Mouse (Mus musculus) macrophage (primary cell): ENCODE measurements around the gene Fam76a. TPM values are rescaled to one million over a fixed set of nuclear protein-coding genes. Genes with fewer than 3 reads are reported as not detected.

Experiments
- H3K27ac ChIP-seq: fragments of 350-480 bp; formaldehyde crosslinking; 2 replicates; pipeline ENCODE4 v1.9.0; 2021
- H3K36me3 ChIP-seq: fragments of 350-480 bp; formaldehyde crosslinking; 2 replicates; pipeline ENCODE4 v1.9.0; 2021; ENCODE audit errors: inconsistent target
- H3K4me3 ChIP-seq: fragments of 350-480 bp; formaldehyde crosslinking; 2 replicates; pipeline ENCODE4 v1.9.0; 2021; ENCODE audit errors: inconsistent target
- H3K79me2 ChIP-seq: fragments of 350-480 bp; formaldehyde crosslinking; 2 replicates; pipeline ENCODE4 v1.9.0; 2021; ENCODE audit errors: inconsistent target
- WGBS: methylation state at CpG from one replicate; pipeline ENCODE4 v1.1.7; 2026; ENCODE audit warnings: inconsistent platforms; ENCODE audit not compliant: missing documents; 5-methylcytosine and 5-hydroxymethylcytosine counted together
- polyA plus RNA-seq: library from polyadenylated mRNA; stranded (reverse); fragments of 250-400 nt; gene quantifications from 3 replicates; pipeline ENCODE4 v1.2.4, GENCODE M21; 2018; ENCODE audit warnings: inconsistent platforms
- total RNA-seq, 78 experiments: library from RNA; depleted of rRNA; stranded (reverse); fragments of 250-400 nt; gene quantifications; 1 replicate in 9 of 78; 2 replicates in 24 of 78; 3 replicates in 43 of 78; 4 replicates in 2 of 78; pipeline ENCODE4 v1.2.4; 2018; ENCODE audit warnings: inconsistent platforms in 56 of 78

Gene Fam76a
- total RNA-seq (2018; cell fraction: chromatin; rRNA removed) = 10 to 100 TPM; 11.8 to 30.4 (median 22.7) TPM
- 10 to 100 TPM; 32.4 to 54.6 (median 38.8) TPM for total RNA-seq (2018; cell fraction: cytosol; rRNA removed)
- total RNA-seq (2018; cell fraction: nucleus; rRNA removed) = 10 to 100 TPM; 19.3 to 44.5 (median 33.7) TPM
- 29.8 to 49.7 TPM (median 31.3 TPM) in 3 replicates for polyA plus RNA-seq

GRCm38 (mm10) chr4:132922558-132923008, at the start of gene Fam76a:
TSS of gene Fam76a (minus strand) at chr4:132922558.
- Histone ChIP-seq H3K36me3 (peaks cover 4% of the 10 kb centered on the region; the same call in 1 of the 2 replicates), H3K79me2 (peaks cover 33% of the 10 kb centered on the region), H3K27ac (peak within 1 kb of the TSS; percentile 40), H3K4me3 (peak within 1 kb of the TSS; percentile 76)
- WGBS = under 1% methylated on average over 53 of the region's 53 CpGs

GRCm38 (mm10) chr4:132972101-132972500, 49.7 kb upstream of the Fam76a start:
- H3K36me3 ChIP-seq = no peaks in the 10 kb centered on the region
- WGBS = 35% methylated on average over 3 of the region's 3 CpGs
- H3K79me2 ChIP-seq = no peaks in the 10 kb centered on the region
- H3K4me3 ChIP-seq = no peak overlapping the region
- 0 out of 2 replicates have a peak overlapping the region, but pooled peaks have one; percentile 4 for H3K27ac ChIP-seq

- WGBS = 37% methylated on average over 6 of the region's 6 CpGs
- Histone ChIP-seq H3K36me3 (no peaks in the 10 kb centered on the region), H3K27ac (peak overlapping the region; percentile 34), H3K79me2 (no peaks in the 10 kb centered on the region), H3K4me3 (no peak overlapping the region)
Measured at GRCm38 (mm10) chr4:132971601-132972000, 49.2 kb upstream of the Fam76a start.

- no peak overlapping the region for H3K4me3 ChIP-seq
- 77% methylated on average over 6 of the region's 6 CpGs for WGBS
- no peak overlapping the region for H3K27ac ChIP-seq
- H3K79me2 ChIP-seq = no peaks in the 10 kb centered on the region
- no peaks in the 10 kb centered on the region for H3K36me3 ChIP-seq
Measured at GRCm38 (mm10) chr4:132968105-132968938, 46.0 kb upstream of the Fam76a start.

GRCm38 (mm10) chr4:132964473-132964872, 42.1 kb upstream of the Fam76a start:
- H3K36me3 ChIP-seq = no peaks in the 10 kb centered on the region
- H3K27ac ChIP-seq = no peak overlapping the region
- H3K79me2 ChIP-seq = no peaks in the 10 kb centered on the region
- no peak overlapping the region for H3K4me3 ChIP-seq
- 93% methylated on average over 5 of the region's 5 CpGs for WGBS

GRCm38 (mm10) chr4:132964064-132964463, 41.7 kb upstream of the Fam76a start:
- 94% methylated on average over 3 of the region's 3 CpGs for WGBS

GRCm38 (mm10) chr4:132963436-132963835, 41.1 kb upstream of the Fam76a start:
- Histone ChIP-seq H3K27ac (no peak overlapping the region), H3K79me2 (no peaks in the 10 kb centered on the region), H3K36me3 (no peaks in the 10 kb centered on the region), H3K4me3 (no peak overlapping the region)
- WGBS = 85% methylated on average over 2 of the region's 2 CpGs

More at GRCm38 (mm10) chr4:132964064-132964463, 41.7 kb upstream of the Fam76a start:
- Histone ChIP-seq H3K79me2 (no peaks in the 10 kb centered on the region), H3K4me3 (no peak overlapping the region), H3K36me3 (no peaks in the 10 kb centered on the region), H3K27ac (no peak overlapping the region)

- WGBS = 29% methylated on average over 4 of the region's 4 CpGs
- Histone ChIP-seq H3K27ac (peak overlapping the region; percentile 22), H3K36me3 (no peaks in the 10 kb centered on the region), H3K79me2 (no peaks in the 10 kb centered on the region), H3K4me3 (no peak overlapping the region)
Measured at GRCm38 (mm10) chr4:132962628-132963027, 40.3 kb upstream of the Fam76a start.

GRCm38 (mm10) chr4:132961866-132962265, 39.5 kb upstream of the Fam76a start:
- Histone ChIP-seq H3K27ac (peak overlapping the region; percentile 22), H3K36me3 (no peaks in the 10 kb centered on the region), H3K79me2 (no peaks in the 10 kb centered on the region), H3K4me3 (no peak overlapping the region)
- 97% methylated on average over 5 of the region's 5 CpGs for whole genome bisulfite sequencing

- WGBS = 62% methylated on average over 13 of the region's 13 CpGs
- no peak overlapping the region for H3K4me3 ChIP-seq
- no peaks in the 10 kb centered on the region for H3K79me2 ChIP-seq
- H3K27ac ChIP-seq = 0 out of 2 replicates have a peak overlapping the region, but pooled peaks have one; percentile 80
- no peaks in the 10 kb centered on the region for H3K36me3 ChIP-seq
Measured at GRCm38 (mm10) chr4:132960864-132961639, 38.7 kb upstream of the Fam76a start.

- no peaks in the 10 kb centered on the region for H3K79me2 ChIP-seq
- peak overlapping the region; percentile 80 for H3K27ac ChIP-seq
Measured at GRCm38 (mm10) chr4:132960313-132960712, 38.0 kb upstream of the Fam76a start.

GRCm38 (mm10) chr4:132959679-132960045, 37.3 kb upstream of the Fam76a start:
- Histone ChIP-seq H3K4me3 (no peak overlapping the region), H3K27ac (peak overlapping the region; percentile 80), H3K79me2 (no peaks in the 10 kb centered on the region), H3K36me3 (no peaks in the 10 kb centered on the region)
- WGBS = 55% methylated on average over 3 of the region's 3 CpGs

More at GRCm38 (mm10) chr4:132960313-132960712, 38.0 kb upstream of the Fam76a start:
- Histone ChIP-seq H3K36me3 (no peaks in the 10 kb centered on the region), H3K4me3 (no peak overlapping the region)
- 92% methylated on average over 5 of the region's 5 CpGs for WGBS

GRCm38 (mm10) chr4:132958741-132959678, 36.7 kb upstream of the Fam76a start:
- H3K36me3 ChIP-seq = no peaks in the 10 kb centered on the region
- no peaks in the 10 kb centered on the region for H3K79me2 ChIP-seq
- WGBS = 69% methylated on average over 8 of the region's 10 CpGs
- peak overlapping the region; percentile 80 for H3K27ac ChIP-seq
- H3K4me3 ChIP-seq = no peak overlapping the region

GRCm38 (mm10) chr4:132955395-132955791, 33.0 kb upstream of the Fam76a start:
- Histone ChIP-seq H3K27ac (no peak overlapping the region), H3K79me2 (no peaks in the 10 kb centered on the region), H3K4me3 (no peak overlapping the region), H3K36me3 (no peaks in the 10 kb centered on the region)
- WGBS = 72% methylated on average over 2 of the region's 2 CpGs
